In the genomic region with DNA sequence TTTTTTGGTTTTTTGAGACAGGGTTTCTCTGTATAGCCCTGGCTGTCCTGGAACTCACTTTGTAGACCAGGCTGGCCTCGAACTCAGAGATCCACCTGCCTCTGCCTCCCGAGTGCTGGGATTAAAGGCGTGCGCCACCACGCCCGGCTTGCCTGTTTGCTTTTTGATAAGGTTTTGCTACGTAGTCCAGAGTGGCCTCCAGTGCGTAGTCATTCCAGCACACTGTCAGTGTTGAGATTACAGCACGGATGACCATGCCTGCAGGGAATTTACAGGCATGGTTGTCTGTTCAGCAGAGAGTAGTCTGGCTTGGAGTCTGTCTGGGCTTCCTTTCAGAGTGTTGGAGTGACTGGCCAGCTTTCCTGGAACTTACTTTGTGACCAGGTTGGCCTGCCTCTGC, we compare ENCODE assay signal across 14 mouse cellular contexts. TPM values are rescaled to one million over a fixed set of nuclear protein-coding genes. Genes with fewer than 3 reads are reported as not detected.
"Had no signal": no experiment of that assay in that cellular context is flagged by ENCODE, and none has a peak within 500 bp of the region (broad histone marks: within the 10 kb centered on the region; RNA-seq: fewer than 3 reads in every experiment).

No protein-coding gene starts in this region.

RNA-seq across cellular contexts. Expression of gene Gm5129, which starts 44.0 kb away (rescaled TPM):
- total RNA-seq: megakaryocyte-erythroid progenitor cell, adult 5-6 weeks had no signal
- polyA plus RNA-seq: lung, embryonic 14.5 days; lung, embryonic 16.5 days; midbrain, embryonic 10.5 days; midbrain, embryonic 12.5 days; midbrain, embryonic 14.5 days; midbrain, embryonic 16.5 days; neural tube, embryonic 11.5 days; neural tube, embryonic 13.5 days; neural tube, embryonic 15.5 days; small intestine, adult 2 months; stomach, embryonic 14.5 days; stomach, embryonic 16.5 days; thymus, postnatal 0 days had no signal
